Mouse (Mus musculus) neural tube, embryonic 13.5 days (tissue): ENCODE results near the gene Senp5. TPM values are rescaled to one million over a fixed set of nuclear protein-coding genes. Genes with fewer than 3 reads are reported as not detected.
A peak's percentile ranks its signal among the peaks of the same experiment; 100 is the strongest.

Experiments used
- ATAC-seq: fragments of 200-750 bp; cut with Nextera tagmentation; 2 replicates; pipeline ENCODE4 v1.8.0; 2017; ENCODE audit warnings: low read depth, mild to moderate bottlenecking, moderate TSS enrichment, moderate library complexity
- H3K27ac ChIP-seq: fragments of 300-500 bp; sonication (generic); replicated peaks from 2 replicates; pipeline ENCODE4 v1.5.1; 2015; ENCODE audit warnings: moderate library complexity, mild to moderate bottlenecking, inconsistent platforms
- H3K27me3 ChIP-seq: fragments of 300-500 bp; sonication (generic); 2 replicates; pipeline ENCODE4 v1.6.1; 2015; ENCODE audit warnings: mild to moderate bottlenecking, inconsistent platforms
- H3K36me3 ChIP-seq: fragments of 300-500 bp; sonication (generic); 2 replicates; pipeline ENCODE4 v1.6.1; 2015; ENCODE audit warnings: mild to moderate bottlenecking, inconsistent platforms
- H3K4me1 ChIP-seq: fragments of 300-500 bp; sonication (generic); replicated peaks from 2 replicates; pipeline ENCODE4 v1.6.1; 2015; ENCODE audit warnings: inconsistent platforms
- H3K4me2 ChIP-seq: fragments of 300-500 bp; sonication (generic); 2 replicates; pipeline ENCODE4 v1.6.1; 2015; ENCODE audit warnings: inconsistent platforms, mild to moderate bottlenecking, moderate library complexity
- H3K4me3 ChIP-seq: fragments of 300-500 bp; sonication (generic); 2 replicates; pipeline ENCODE4 v1.5.1; 2015; ENCODE audit warnings: mild to moderate bottlenecking, inconsistent platforms
- H3K9ac ChIP-seq: fragments of 300-500 bp; sonication (generic); 2 replicates; pipeline ENCODE4 v1.6.1; 2015; ENCODE audit warnings: moderate library complexity, mild to moderate bottlenecking, inconsistent platforms
- H3K9me3 ChIP-seq: fragments of 300-500 bp; sonication (generic); 2 replicates; pipeline ENCODE4 v1.6.1; 2016; ENCODE audit warnings: inconsistent platforms
- WGBS: fragments of 180-500 bp; shearing (Covaris S2); methylation state at CpG from one replicate; pipeline ENCODE4 v1.1.7; 2015; 5-methylcytosine and 5-hydroxymethylcytosine counted together
- polyA plus RNA-seq: library from polyadenylated mRNA; unstranded; fragments of >200 nt; fragmentation: Nextera tagmentation; extraction: Ambion mirVana; gene quantifications from 2 replicates; pipeline ENCODE4 v1.2.1, GENCODE M21; 2015

Gene Senp5
- polyA plus RNA-seq, 1 experiment from 2014 or later, result 17.7 TPM

- peaks cover 41% of the 10 kb centered on the region for H3K4me1 ChIP-seq
- H3K27ac ChIP-seq, result peak overlapping the region; percentile 97
- ATAC-seq, result no peak
- 5% methylated on average over 32 of the region's 36 CpGs for WGBS
- H3K27me3 ChIP-seq, result peaks cover 21% of the 10 kb centered on the region
- H3K4me2 ChIP-seq, result peak overlapping the region; percentile 74
- H3K4me3 ChIP-seq, result peak overlapping the region; percentile 47
- H3K9ac ChIP-seq, result peak overlapping the region; percentile 78
- H3K36me3 ChIP-seq, result no peaks in the 10 kb centered on the region
- H3K9me3 ChIP-seq, result no peaks in the 10 kb centered on the region
Observed at GRCm38 (mm10) chr16:31935091-31935979, 67.8 kb downstream of the Senp5 start.

- Histone ChIP-seq H3K27ac (peak overlapping the region; percentile 97), H3K9me3 (no peaks in the 10 kb centered on the region), H3K9ac (peak overlapping the region; percentile 78), H3K27me3 (peaks cover 21% of the 10 kb centered on the region), H3K4me1 (peaks cover 41% of the 10 kb centered on the region), H3K4me2 (peak overlapping the region; percentile 74), H3K36me3 (no peaks in the 10 kb centered on the region), H3K4me3 (peak overlapping the region; percentile 47)
- ATAC-seq, result no peak
- 10% methylated on average over 13 of the region's 13 CpGs for WGBS
Observed at GRCm38 (mm10) chr16:31934550-31935010, 68.5 kb downstream of the Senp5 start.

GRCm38 (mm10) chr16:31933751-31934549 lies 69.1 kb downstream of the Senp5 start, which contains the start of gene Pigz:
TSS of gene Pigz (plus strand) at chr16:31933851.
- Histone ChIP-seq H3K4me3 (peak within 1 kb of the TSS; percentile 47), H3K36me3 (no peaks in the 10 kb centered on the region), H3K9me3 (no peaks in the 10 kb centered on the region), H3K27ac (peak within 1 kb of the TSS; percentile 97), H3K4me1 (peaks cover 41% of the 10 kb centered on the region), H3K4me2 (peak within 1 kb of the TSS; percentile 74), H3K9ac (peak within 1 kb of the TSS; percentile 78), H3K27me3 (peaks cover 21% of the 10 kb centered on the region)
- ATAC-seq, result peak; percentile 22
- WGBS, result 3% methylated on average over 42 of the region's 42 CpGs

- ATAC-seq, result peak; percentile 95
- H3K9me3 ChIP-seq, result no peaks in the 10 kb centered on the region
- 1% methylated on average over 50 of the region's 50 CpGs for WGBS
- H3K36me3 ChIP-seq, result no peaks in the 10 kb centered on the region
- peak overlapping the region; percentile 47 for H3K4me3 ChIP-seq
- H3K27me3 ChIP-seq, result peaks cover 21% of the 10 kb centered on the region
- peak overlapping the region; percentile 78 for H3K9ac ChIP-seq
- H3K4me2 ChIP-seq, result peak overlapping the region; percentile 74
- H3K4me1 ChIP-seq, result peaks cover 41% of the 10 kb centered on the region
- peak overlapping the region; percentile 97 for H3K27ac ChIP-seq
Observed at GRCm38 (mm10) chr16:31932840-31933697, 70.0 kb downstream of the Senp5 start.

- Histone ChIP-seq H3K36me3 (no peaks in the 10 kb centered on the region), H3K9ac (peak overlapping the region; percentile 78), H3K4me1 (peaks cover 41% of the 10 kb centered on the region), H3K4me3 (no peak overlapping the region), H3K4me2 (peak overlapping the region; percentile 74; the same call in 1 of the 2 replicates), H3K9me3 (no peaks in the 10 kb centered on the region), H3K27me3 (peaks cover 21% of the 10 kb centered on the region), H3K27ac (peak overlapping the region; percentile 97)
- WGBS, result 20% methylated on average over 5 of the region's 5 CpGs
- peak; percentile 10 for ATAC-seq
Observed at GRCm38 (mm10) chr16:31932255-31932654, 70.8 kb downstream of the Senp5 start.

- no peak overlapping the region for H3K4me2 ChIP-seq
- 52% methylated on average over 17 of the region's 17 CpGs for WGBS
- H3K27ac ChIP-seq, result no peak overlapping the region
- H3K4me3 ChIP-seq, result no peak overlapping the region
- H3K9ac ChIP-seq, result no peak overlapping the region
- peaks cover 14% of the 10 kb centered on the region for H3K27me3 ChIP-seq
- H3K36me3 ChIP-seq, result no peaks in the 10 kb centered on the region
- peaks cover 41% of the 10 kb centered on the region for H3K4me1 ChIP-seq
- ATAC-seq, result no peak
- no peaks in the 10 kb centered on the region for H3K9me3 ChIP-seq
Observed at GRCm38 (mm10) chr16:31931330-31931729, 71.8 kb downstream of the Senp5 start.

- Histone ChIP-seq H3K9ac (no peak overlapping the region), H3K4me2 (no peak overlapping the region), H3K4me1 (peaks cover 10% of the 10 kb centered on the region; the same call in 1 of the 2 replicates), H3K27me3 (no peaks in the 10 kb centered on the region), H3K4me3 (no peak overlapping the region), H3K36me3 (no peaks in the 10 kb centered on the region), H3K27ac (no peak overlapping the region), H3K9me3 (no peaks in the 10 kb centered on the region)
- ATAC-seq, result no peak
- WGBS, result 84% methylated on average over 5 of the region's 5 CpGs
Observed at GRCm38 (mm10) chr16:31927412-31927811, 75.7 kb downstream of the Senp5 start.

GRCm38 (mm10) chr16:31926547-31927182 lies 76.4 kb downstream of the Senp5 start:
- WGBS, result 85% methylated on average over 13 of the region's 13 CpGs
- Histone ChIP-seq H3K27ac (no peak overlapping the region), H3K4me1 (0 out of 2 replicates have a peak, but pooled peaks cover 3% of the 10 kb centered on the region), H3K4me2 (no peak overlapping the region), H3K27me3 (no peaks in the 10 kb centered on the region), H3K4me3 (no peak overlapping the region), H3K9me3 (no peaks in the 10 kb centered on the region), H3K36me3 (no peaks in the 10 kb centered on the region), H3K9ac (no peak overlapping the region)
- ATAC-seq, result no peak

- H3K27ac ChIP-seq, result no peak overlapping the region
- H3K4me2 ChIP-seq, result no peak overlapping the region
- no peak overlapping the region for H3K9ac ChIP-seq
- H3K4me3 ChIP-seq, result no peak overlapping the region
- H3K4me1 ChIP-seq, result no peaks in the 10 kb centered on the region
- no peaks in the 10 kb centered on the region for H3K36me3 ChIP-seq
- H3K27me3 ChIP-seq, result no peaks in the 10 kb centered on the region
- ATAC-seq, result no peak
- WGBS, result 89% methylated on average over 6 of the region's 6 CpGs
- H3K9me3 ChIP-seq, result no peaks in the 10 kb centered on the region
Observed at GRCm38 (mm10) chr16:31926091-31926490, 77.0 kb downstream of the Senp5 start.

- Histone ChIP-seq H3K9me3 (no peaks in the 10 kb centered on the region), H3K4me2 (no peak overlapping the region), H3K27me3 (no peaks in the 10 kb centered on the region), H3K4me3 (no peak overlapping the region), H3K4me1 (no peaks in the 10 kb centered on the region), H3K27ac (no peak overlapping the region), H3K36me3 (no peaks in the 10 kb centered on the region), H3K9ac (no peak overlapping the region)
- no peak for ATAC-seq
- 84% methylated on average over 6 of the region's 6 CpGs for WGBS
Observed at GRCm38 (mm10) chr16:31924368-31924767, 78.7 kb downstream of the Senp5 start.

GRCm38 (mm10) chr16:31918248-31918724 lies 84.8 kb downstream of the Senp5 start:
- no peaks in the 10 kb centered on the region for H3K36me3 ChIP-seq
- H3K4me3 ChIP-seq, result no peak overlapping the region
- no peaks in the 10 kb centered on the region for H3K9me3 ChIP-seq
- 5% methylated on average over 14 of the region's 14 CpGs for WGBS
- peak overlapping the region; percentile 42 for H3K4me2 ChIP-seq
- peak; percentile 53 for ATAC-seq
- H3K4me1 ChIP-seq, result peaks cover 5% of the 10 kb centered on the region
- H3K9ac ChIP-seq, result peak overlapping the region; percentile 59
- peaks cover 5% of the 10 kb centered on the region; the same call in 1 of the 2 replicates for H3K27me3 ChIP-seq
- H3K27ac ChIP-seq, result no peak overlapping the region
